Mouse (Mus musculus) G1E (cell line): ENCODE data around the gene Padi3.

ENCODE experiments used
- CTCF ChIP-seq: IDR thresholded peaks from 2 replicates; pipeline ENCODE4 v1.5.1; 2012; ENCODE audit warnings: low read depth, low read length, inconsistent platforms, mixed read lengths
- GATA1 ChIP-seq: IDR thresholded peaks from 2 replicates; pipeline ENCODE4 v1.6.1; 2012; ENCODE audit warnings: borderline replicate concordance, low read length, inconsistent platforms, mixed read lengths

DNA sequence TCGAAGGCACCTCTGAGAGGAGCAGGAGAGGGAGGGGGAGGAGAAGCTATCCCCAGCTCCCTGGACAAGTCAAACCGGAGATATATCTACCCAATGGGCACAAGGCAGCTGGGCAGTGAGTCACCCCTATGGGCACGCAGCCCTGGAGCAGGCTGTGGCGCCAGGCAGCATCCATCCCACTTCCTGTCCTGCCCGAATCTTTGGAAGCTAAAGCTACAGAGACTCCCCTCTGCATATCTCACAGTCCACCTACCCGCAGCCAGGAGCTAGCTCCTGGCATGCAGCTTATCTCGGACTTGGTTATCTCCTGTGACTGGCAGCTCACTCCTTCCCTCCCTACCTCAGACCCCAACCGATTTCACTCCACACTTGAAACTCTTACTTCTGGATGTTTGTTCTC, 1.3 kb downstream of the Padi3 start:
- TF ChIP-seq CTCF (no peak), GATA1 (no peak)
